Mouse (Mus musculus): ENCODE measurements at regions not wholly inside any gene's neighbourhood (a gene's known extent, or its start where the extent isn't known, plus 50 kb on each side); places are given as distances from the start of the nearest gene placed in this dataset.

DNA sequence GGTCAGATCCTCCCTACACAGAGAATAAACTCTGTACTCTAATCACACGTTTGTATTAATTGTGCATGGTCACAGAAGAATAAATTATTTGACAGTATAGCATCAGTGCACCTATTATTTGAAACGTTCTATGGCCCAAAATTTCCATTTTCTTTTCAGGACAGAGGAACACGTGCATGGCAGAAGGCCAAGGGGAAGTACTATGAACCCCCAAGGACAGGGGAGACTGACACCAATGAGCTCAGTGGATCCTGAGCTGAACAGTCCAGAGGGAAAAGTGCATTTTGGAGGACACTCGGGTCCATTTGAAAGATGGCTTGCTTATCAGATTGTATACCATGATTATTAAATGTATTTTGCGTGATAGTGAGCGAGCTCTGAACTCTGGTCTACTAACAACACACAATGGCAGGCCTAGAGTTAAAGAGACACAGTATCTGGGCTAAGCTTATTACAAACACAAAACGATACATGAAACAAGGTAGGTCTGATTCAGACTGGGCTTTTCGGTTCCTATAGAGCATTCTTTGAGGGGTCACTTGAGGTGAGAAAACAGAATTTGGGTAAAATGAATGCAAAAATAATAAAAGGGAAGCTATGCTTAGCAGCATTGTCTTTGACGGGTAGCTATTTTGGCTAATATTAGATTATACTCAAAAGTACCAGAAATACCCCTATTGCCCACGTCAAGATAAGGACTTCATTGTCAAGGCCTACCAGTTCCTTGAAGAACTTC lies 1431.7 kb downstream of the Slc22a22 start:
- no peak for DNase-seq (ENCODE audit: low spot score in 2 of 2)

DNA sequence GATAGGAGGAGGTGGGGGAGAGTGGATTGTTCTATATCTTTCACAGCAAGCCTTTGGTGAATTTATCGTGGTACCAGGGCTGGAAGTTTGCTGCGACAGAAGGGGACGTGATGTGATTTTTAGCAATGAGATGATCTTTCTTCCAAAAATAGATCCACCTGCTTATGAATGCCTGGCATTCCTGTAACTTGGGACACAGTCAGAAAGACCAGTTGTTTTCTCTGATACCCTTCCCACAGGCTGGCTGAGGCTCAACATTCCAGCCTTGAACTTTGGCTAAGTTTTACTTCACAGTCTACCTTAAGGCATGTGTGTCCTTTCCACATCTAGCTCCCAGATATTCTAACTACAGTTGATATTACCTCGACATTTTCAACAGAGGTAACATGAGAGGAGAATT lies 1434.1 kb downstream of the Slc22a22 start:
- DNase-seq (ENCODE audit: low spot score in 2 of 2), result no peak

DNA sequence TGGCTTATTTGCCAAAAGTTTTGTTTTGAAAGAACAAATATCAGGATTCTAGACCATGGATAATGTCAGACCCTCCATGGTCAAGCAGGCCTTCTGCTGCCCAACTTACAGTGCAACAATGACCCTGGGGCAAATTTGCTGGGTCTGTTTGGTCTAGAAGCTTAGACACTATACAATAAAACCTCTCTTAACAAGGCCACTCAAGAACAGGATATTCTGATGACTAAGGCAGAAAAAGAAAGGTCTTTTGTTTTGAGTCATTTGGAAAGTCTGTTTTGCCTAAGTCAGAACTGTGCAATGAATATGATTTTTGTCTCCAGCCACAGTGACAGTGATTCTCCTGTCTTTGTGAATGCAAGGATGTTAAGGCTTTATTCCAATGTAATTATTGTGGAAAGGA lies 1435.0 kb downstream of the Slc22a22 start:
- DNase-seq (ENCODE audit: low spot score in 2 of 2), result no peak

DNA sequence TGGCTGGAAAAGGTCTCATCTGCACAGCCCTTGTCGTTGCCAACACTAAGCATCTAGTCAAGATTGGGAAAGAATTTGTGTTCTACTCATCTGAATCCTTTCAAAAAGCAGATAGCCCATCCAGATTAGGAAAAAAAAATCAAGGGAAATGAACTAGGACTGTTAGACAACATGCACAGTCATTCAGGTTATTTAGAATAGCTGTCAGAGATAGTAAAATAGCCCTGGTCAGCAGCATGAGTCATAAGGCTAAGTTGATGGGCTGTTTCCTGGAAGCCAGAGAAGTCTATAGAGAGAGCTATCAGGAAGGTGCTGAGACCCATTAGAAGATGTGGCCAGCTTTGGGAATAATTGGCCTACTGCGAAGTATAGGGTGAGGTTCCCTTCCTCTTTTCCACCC lies 1447.4 kb downstream of the Slc22a22 start:
- DNase-seq (ENCODE audit: low spot score in 2 of 2), result no peak

DNA sequence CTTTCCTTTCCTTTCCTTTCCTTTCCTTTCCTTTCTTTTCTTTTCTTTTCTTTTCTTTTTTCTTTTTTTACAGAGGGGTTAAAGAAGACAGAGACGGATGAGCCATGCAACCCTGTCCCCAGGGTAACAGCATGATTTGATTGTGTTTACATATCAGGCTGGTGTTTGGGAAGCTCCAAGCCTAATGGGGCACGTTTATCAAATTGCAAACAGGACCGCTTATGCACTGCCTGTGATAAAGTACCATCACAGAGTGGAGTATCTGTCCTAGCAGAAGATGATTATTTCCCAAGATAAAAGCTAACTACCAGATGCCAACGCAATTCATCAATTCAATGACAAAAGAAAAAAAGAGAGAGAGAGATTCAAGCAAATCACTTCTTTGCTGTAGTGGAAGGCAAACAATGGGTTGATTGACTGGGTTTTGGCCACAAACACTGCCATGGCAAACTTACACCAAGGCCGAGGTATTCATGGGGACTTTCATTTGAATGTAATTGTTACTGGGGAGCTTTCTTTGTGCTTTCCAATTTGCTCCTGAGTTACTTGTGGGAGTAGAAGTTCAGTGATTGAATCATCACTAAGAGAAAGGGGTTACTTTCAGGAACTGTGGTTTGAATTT lies 1450.1 kb downstream of the Slc22a22 start:
- no peak for DNase-seq (ENCODE audit: low spot score in 2 of 2)

DNA sequence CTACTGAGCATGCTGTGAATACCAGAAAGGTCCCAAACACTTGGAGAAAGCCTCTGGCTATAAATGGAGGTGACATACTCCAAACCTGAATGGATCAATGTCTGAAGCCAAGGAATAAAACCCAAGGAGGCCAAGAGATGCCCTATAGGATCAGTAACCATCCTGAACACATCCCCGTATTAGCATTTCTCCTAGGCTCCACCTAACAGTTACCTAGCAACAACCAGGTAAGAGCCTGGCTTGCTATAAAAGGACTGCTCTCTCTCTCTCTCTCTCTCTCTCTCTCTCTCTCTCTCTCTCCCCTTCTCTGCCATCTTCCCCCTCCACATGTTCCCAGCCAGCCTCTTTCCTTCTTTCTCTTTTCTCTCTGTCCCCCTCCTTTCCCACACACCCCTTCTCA lies 1452.7 kb downstream of the Slc22a22 start:
- DNase-seq (ENCODE audit: low spot score in 2 of 2), result no peak

DNA sequence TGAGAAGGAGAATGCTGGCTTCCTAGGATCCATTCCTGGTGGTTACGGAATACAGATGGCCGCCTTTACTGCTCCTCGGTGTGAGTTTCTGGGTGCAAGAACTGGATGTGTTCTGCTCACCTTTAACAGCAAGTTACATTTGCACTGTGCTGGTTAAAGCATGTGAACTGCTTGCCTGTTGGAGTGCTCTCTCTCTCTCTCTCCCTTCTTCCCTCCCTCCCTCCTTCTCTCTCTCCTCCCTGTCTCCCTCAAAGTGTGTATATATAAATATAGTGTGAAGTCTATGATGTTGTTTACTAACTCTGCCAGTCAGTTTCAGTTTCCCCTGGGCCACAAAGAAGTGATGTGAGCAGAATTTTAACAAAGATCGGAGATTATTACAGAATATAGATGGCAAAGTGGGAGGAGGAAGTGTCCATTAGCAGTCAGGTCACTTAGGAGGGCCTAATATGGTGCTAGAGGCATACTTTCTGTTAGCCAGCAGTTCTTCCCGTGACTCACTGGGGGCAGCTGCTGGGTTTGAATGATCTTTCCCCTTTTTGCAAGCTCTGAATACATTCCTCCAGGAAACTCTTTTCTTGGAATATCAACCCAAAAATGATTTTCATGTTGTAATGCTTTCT lies 1453.5 kb downstream of the Slc22a22 start:
- no peak for DNase-seq (ENCODE audit: low spot score in 2 of 2)

DNA sequence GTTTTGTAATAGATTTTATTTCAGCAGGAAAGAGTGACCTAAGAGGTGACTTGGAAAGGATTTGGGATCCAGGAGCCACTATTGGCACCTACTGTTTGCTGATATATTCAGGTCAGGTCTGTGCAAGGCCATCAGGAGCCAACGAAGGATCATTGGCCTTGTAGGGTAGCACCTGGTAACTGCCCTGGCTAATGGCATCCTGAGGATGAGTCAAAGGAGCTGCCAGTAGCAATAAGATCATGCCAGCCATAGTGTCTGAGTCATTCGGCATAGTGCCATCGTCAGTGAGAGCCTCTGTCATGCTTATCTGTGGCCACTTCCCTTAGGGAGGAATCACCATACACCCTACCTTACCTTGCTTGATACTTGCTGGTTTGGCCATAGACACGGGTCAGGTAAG lies 1455.1 kb downstream of the Slc22a22 start:
- DNase-seq (ENCODE audit: low spot score in 2 of 2), result no peak

DNA sequence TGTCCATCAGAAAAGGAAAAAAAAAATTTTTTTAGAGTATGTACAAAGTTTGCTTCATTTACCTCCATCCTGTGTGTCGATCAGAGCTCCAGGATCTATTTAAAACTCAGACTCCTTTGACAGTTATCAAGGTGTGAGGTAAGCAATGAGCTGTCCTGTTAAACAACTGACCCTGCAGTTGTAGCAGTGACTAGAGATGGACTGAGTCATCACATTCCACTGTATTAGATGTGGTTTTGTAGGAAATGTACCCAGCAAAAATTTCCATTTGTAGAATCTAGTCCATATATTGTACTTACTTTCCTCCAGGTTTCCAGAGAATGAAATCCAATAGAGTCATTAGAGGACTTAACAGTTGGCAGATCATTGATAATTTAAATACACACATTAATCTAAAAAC lies 1459.3 kb downstream of the Slc22a22 start:
- no peak for DNase-seq (ENCODE audit: low spot score in 2 of 2)

DNA sequence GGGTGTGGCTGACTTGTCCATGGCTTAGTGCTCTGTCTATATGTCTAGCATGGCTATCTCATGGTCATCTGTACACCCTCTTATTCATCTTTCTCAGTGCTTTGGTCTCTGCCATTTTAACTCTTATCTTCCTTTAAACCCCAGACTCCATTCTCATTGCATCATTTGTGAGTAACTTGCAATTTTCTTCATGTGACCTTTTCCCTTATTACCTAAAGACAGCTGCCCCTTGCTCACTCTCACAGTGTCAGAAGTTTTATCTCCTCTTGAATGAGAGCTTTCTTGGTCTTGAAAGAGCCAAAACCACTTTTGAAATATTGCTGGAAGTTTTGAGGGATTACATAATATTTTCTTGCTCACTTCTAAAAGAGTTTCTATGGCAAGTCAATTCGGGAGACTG lies 1459.9 kb downstream of the Slc22a22 start:
- DNase-seq (ENCODE audit: low spot score in 2 of 2), result no peak

DNA sequence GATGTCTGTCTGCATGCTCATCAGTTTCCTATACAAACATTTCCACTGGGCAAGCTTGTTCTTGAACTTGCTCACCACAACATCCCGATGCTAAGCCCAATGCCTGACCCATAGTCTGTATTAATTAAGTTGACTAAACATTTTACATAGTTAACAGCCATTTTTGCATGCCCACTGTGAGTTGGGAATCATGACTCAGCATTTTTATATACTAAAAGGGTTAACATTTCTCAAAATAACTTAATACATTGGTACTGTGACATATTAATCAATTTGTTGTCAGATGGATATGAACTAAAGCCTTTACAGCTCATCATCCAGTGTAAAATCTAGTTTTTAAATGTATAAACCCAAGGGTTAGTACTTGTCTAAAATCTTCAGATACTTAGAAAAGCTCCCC lies 1461.4 kb downstream of the Slc22a22 start:
- DNase-seq (ENCODE audit: low spot score in 2 of 2), result no peak

DNA sequence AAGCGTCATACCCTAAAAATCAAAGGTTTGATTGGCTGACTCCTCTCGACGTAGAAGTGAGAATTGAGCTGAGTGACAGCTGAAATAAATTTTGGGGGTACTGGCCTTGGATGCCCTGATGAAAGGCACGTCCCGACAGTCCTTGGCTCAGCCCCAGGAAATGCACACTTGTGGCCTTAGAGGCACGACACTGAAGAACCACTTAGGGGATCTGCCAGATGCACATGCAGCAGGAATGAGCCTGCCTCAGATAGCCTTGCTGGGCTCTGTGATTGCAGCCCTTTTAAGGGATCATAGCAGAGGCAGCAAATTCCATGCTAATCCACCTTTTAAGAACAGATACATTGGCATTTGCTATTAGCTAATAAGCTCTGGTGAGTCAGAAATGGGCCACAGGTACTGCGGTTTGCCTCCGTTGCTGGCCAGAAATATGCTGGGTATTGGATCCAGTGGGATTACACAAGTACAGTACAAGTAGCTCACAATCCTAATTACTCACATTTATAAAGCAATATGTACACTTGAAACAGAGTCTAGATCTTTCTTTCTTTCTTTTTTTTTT lies 1463.3 kb downstream of the Slc22a22 start:
- no peak for DNase-seq (ENCODE audit: low spot score in 2 of 2)

DNA sequence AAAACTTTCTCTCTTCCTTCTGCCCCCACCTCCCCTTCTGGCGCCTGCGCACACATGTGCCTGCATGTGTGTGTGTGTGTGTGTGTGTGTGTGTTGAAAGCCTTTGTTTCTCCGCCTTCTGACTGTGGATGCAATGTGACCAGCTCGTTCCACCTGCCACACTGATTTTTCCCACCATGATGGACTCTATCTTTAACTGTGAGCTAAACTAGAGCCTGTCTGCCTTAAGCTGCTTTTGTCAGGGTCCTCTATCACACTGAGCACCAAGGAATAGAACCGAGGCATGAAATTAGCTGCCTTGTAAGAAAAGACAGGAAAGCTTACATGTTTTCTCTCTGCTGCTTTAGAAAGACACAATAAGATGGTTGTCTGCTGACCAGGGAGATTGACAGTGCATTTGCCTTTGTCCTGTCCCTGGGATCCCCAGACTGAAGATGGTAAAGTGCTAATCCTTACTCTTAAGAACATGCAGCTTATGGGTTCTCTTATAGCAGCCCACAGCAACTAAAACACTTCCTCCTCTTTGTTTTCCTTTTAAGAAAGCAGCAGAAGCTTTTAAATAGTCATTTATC lies 1468.7 kb downstream of the Slc22a22 start:
- DNase-seq (ENCODE audit: low spot score in 2 of 2), result no peak

DNA sequence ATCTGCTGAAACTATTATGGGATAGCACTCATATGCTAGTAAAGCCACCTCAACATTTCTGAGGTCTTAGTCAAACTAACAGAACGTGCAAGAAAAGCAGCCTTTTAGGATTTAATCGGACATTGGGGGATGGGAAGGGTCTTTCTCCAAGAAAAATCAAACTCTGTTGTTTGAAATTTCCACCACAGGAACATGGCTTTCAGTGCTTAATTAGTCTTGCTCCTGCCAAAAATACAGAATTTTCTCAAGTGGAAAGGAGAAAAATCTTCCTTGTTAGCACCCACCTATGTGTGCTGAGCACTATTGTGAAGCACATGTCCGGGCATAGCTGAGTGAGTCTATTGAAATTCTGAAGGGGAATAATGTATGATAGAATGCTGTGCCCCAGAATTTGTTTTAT lies 1470.0 kb downstream of the Slc22a22 start:
- DNase-seq (ENCODE audit: low spot score in 2 of 2), result no peak

DNA sequence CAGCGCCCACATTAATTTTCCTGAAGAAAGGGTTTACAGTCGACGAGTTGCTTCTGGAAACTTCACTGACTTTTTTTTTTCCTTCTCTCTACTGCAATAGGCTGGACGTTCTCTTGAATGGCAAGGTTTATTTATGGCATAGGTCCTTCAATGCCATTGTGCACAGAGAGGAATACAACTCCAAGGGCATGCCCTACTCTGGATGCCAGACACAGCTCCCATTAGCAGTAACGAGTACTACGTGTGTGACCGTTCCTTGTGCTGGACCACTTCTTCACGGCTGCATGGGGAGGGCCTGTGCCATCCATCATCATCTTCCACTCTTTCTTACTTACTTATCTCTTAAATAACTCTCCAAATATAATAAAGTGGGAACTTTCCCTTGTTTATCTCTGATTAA lies 1472.1 kb downstream of the Slc22a22 start:
- DNase-seq (ENCODE audit: low spot score in 2 of 2), result no peak

DNA sequence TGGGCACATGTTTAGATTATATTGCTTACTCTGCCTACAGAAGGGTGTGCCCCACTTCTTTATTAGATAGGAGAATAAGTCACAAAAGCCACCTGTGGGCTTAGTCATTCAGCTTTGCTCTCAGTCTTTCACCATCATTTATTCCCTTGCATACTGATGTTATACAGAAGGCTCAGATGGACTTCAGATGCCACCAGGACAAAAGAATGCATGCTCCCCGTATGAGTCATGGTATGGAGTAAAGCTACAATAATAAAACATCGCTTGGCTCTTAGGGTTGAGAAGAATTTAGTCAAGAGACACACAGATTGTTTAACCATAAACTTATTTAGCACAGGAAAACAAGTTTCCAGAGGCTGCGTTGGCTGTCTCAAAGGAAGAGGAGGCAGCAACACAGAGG lies 1473.5 kb downstream of the Slc22a22 start:
- no peak for DNase-seq (ENCODE audit: low spot score in 2 of 2)

DNA sequence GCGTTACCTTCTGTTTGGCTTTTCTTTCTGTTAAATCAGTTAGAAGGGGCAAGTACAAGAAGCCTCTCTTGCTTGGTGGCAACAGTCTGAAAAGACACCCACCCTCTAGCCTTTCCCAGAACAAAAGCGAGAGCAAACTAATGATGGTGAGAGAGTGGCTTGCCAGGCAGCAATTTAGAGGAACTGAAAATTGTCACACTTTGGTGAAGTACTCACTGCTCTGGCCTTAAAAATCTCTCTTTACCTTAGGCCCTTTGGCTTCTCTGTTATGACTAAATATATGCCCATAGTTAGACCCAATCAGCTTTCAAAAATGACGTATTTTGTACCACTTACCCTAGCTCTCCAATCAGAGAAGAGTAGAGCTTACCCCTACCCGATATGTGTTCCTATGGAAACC lies 1477.8 kb downstream of the Slc22a22 start:
- no peak for DNase-seq (ENCODE audit: low spot score in 2 of 2)

DNA sequence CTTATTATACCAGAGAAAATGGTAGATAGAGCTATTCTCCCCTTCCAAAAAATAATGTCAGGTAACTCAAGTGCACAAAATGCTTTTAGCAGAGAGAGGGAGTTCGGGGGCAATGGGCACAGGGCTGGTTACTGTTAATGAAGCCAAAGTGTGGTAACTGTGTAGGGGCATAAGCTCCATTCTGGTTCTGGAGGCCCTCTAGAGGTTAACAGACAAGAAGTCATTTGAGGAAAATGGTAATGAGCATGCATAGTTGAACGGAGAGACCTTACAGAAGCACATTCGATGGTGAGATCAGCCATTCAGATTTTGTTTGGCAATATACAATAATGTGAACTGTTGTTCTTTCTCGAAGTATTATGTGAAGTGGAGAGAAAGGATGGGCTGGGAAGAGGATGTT lies 1479.4 kb downstream of the Slc22a22 start:
- DNase-seq (ENCODE audit: low spot score in 2 of 2), result no peak

DNA sequence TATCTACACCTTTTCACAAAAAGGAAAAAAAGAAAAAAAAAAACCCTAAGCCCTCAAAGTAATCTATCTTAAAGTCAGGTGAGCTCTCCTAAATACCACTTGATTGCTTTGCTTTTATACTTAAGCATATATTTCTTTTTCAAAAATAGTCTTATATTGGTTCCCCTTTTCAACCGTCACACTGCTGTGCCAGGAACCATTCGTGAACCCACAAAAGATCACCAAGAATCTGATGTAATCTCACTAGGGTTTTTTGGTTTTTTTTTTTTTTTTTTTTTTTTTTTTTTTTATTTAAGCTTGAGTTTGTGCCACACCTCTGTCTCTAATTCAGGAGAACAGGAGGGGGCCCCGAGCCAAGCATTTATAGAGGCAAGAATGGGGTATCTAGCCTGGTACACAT lies 1482.7 kb downstream of the Slc22a22 start:
- no peak for DNase-seq (ENCODE audit: low spot score in 2 of 2)

DNA sequence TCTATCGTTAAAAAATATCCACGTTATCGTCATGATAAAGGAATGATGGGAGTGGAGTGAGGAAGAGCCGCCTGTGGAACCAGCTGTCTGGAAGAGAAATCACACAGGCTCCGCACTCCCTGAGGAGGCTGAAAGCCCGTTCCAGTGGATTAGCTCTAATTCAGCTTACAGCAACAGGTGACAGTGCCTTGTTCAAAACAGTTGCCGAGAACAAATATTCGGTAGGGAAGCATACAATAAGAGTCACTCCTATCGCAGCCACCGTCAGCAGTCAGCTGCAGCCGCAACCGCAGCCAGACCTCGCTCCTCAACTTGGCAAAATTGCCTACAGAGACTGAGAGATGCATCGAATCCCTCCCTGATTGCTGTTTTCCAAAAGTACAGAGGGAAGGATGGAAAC lies 1501.6 kb downstream of the Slc22a22 start:
- DNase-seq (ENCODE audit: low spot score in 2 of 2), result no peak

DNA sequence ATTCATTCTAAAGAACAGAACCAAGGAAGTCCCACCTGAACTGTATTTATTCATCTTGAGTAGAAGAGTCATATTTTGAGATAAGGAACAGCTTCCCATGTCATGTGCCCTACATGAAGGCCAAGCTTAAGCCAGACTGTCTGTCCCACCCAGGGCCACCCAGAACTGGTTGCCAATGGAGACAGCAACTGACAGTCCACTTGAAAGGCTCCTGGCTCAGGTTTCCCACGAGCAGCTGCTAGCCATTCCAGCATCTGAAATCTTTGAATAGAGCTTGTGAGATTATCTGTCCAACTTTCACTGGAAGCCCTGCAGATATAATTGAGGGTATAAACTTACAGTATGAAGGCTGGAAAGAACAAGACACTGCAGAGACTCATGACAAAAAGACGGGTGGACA lies 1510.6 kb downstream of the Slc22a22 start:
- DNase-seq (ENCODE audit: low spot score in 2 of 2), result no peak

DNA sequence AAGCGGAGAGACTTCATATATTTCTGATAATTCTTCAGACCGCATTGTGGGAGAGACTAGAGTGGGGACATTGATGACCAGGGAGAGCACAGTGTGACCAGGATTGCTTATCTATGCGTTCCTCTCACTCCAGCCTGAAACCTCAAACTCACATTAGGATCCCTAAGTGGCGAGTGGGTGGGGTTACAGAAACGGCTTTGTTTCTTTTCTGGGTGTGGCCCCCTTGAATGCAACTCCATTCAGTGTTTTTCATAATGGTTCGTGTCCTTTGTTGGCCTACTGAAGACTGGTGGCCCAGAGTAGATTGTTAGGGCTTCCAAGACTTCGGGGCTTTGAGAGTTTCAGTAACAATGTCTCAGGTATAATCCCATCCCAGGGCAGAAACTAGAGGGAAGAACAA lies 1512.1 kb downstream of the Slc22a22 start:
- no peak for DNase-seq (ENCODE audit: low spot score in 2 of 2)

DNA sequence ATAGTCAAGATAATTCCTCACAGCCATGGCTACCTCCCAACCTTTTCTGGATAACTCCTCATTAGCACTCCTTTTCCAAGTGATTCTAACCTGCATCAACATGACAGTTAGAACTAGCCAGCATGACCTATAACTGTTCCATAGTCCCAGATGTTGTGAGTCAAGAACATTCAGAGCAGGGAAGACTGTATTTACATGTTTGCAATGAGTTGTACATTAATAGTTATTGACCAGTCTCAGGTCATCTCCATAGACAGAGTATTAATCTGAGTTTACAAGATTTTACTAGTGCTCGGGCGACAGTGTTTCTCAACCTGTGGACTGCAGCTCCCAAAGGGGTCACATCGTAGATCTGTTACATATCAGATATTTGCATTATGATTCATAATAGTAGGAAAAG lies 1515.3 kb downstream of the Slc22a22 start:
- no peak for DNase-seq (ENCODE audit: low spot score in 2 of 2)

All from frontal cortex, postnatal 10 days (tissue).